Mouse (Mus musculus): ENCODE results near the gene Med25. TPM values are rescaled to one million over a fixed set of nuclear protein-coding genes. Genes with fewer than 3 reads are reported as not detected.

Gene Med25
- polyA plus RNA-seq, 1 experiment from 2014 or later, result 164 TPM

DNA sequence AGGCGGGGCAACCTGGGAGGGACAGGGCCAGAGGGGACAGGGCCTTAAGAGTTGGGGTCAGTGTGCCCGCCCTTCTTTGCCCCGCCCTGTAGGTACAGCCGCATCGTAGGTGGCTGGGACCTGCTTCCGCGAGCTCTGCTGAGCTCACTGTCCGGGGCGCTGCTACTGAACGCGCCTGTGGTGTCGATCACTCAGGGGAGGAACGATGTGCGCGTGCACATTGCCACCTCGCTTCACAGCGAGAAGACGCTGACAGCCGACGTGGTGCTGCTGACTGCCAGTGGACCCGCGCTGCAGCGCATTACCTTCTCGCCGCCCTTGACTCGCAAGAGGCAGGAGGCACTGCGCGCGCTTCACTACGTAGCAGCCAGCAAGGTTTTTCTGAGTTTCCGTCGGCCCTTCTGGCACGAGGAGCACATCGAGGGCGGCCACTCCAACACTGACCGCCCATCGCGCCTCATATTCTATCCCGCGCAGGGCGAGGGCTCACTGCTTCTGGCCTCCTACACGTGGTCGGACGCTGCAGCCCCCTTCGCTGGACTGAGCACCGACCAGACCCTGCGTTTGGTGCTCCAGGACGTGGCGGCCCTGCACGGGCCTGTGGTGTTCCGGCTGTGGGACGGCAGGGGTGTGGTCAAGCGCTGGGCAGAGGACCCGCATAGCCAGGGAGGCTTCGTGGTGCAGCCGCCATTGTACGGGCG lies 52.9 kb downstream of the Med25 start:
- peak overlapping the region; percentile 49 for H3K4me2 ChIP-seq (replicated peaks)
- peaks cover 13% of the 10 kb centered on the region for H3K4me1 ChIP-seq
- ATAC-seq (replicated peaks), result peak; percentile 67
- H3K27me3 ChIP-seq, result peaks cover 24% of the 10 kb centered on the region
- H3K9ac ChIP-seq (replicated peaks), result peak overlapping the region; percentile 38
- 1% methylated on average over 58 of the region's 58 CpGs for WGBS
- no peaks in the 10 kb centered on the region for H3K9me3 ChIP-seq
- no peak overlapping the region for H3K27ac ChIP-seq (replicated peaks)
- H3K4me3 ChIP-seq, result peak overlapping the region; percentile 34
- peaks cover 39% of the 10 kb centered on the region for H3K36me3 ChIP-seq

- Histone ChIP-seq H3K4me1 (peaks cover 13% of the 10 kb centered on the region), H3K4me2 (replicated peaks) (peak overlapping the region; percentile 49), H3K27ac (replicated peaks) (no peak overlapping the region), H3K36me3 (peaks cover 33% of the 10 kb centered on the region), H3K9me3 (no peaks in the 10 kb centered on the region), H3K4me3 (peak overlapping the region; percentile 34), H3K27me3 (peaks cover 24% of the 10 kb centered on the region), H3K9ac (replicated peaks) (peak overlapping the region; percentile 38)
- ATAC-seq (replicated peaks), result no peak
- 28% methylated on average over 11 of the region's 11 CpGs for WGBS
These were observed 53.4 kb downstream of the Med25 start for GRCm38 (mm10) chr7:44839171-44839490.

DNA sequence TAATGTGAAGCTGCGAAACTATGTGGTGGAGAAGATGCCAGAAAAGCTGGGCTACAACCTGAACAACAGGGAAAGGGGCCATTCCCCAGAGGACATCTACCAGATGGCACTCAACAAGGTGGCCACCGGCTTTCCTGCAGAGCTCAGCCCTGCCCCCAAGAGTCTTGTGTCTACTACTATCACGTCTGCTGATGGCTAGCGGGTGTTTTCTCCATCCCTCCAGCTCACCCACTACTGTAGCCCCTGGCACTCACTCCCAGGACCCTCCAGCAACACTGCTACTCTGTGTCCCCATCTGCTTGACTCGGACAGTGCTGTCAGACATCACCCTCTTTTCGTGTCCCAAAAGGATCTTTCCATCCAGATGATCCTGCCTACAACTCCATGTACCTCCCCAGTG lies 54.4 kb downstream of the Med25 start:
- Histone ChIP-seq H3K4me1 (peaks cover 13% of the 10 kb centered on the region), H3K27ac (replicated peaks) (no peak overlapping the region), H3K4me3 (no peak overlapping the region), H3K4me2 (replicated peaks) (no peak overlapping the region), H3K9ac (replicated peaks) (no peak overlapping the region), H3K9me3 (no peaks in the 10 kb centered on the region), H3K36me3 (peaks cover 23% of the 10 kb centered on the region), H3K27me3 (peaks cover 24% of the 10 kb centered on the region)
- ATAC-seq (replicated peaks), result no peak
- WGBS, result 84% methylated on average over 6 of the region's 6 CpGs

- peaks cover 13% of the 10 kb centered on the region for H3K4me1 ChIP-seq
- H3K4me3 ChIP-seq, result no peak overlapping the region
- no peak for ATAC-seq (replicated peaks)
- peaks cover 24% of the 10 kb centered on the region for H3K27me3 ChIP-seq
- H3K36me3 ChIP-seq, result peaks cover 15% of the 10 kb centered on the region
- H3K4me2 ChIP-seq (replicated peaks), result no peak overlapping the region
- 86% methylated on average over 9 of the region's 9 CpGs for WGBS
- H3K9me3 ChIP-seq, result no peaks in the 10 kb centered on the region
- H3K27ac ChIP-seq (replicated peaks), result no peak overlapping the region
- no peak overlapping the region for H3K9ac ChIP-seq (replicated peaks)
These were observed 56.0 kb downstream of the Med25 start for GRCm38 (mm10) chr7:44836423-44837053.

DNA sequence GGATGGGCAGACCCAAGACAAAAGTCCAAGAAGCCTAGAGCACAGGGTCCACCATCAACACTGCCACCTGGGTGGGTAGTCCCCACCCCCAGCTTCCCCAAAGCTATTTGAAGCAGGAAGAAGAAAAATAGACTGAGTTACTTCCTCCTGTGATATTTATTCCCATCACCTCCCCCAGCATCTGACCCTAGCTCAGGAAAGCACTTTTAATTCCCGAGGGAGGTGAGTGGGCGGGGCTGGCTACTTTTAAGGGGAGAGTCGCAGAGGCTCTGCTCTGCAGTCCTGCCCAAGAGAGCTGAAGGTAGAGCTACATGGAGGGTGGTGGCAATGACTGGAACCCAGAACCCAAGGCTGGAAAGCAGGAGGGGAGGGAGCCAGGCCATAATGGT lies 56.5 kb downstream of the Med25 start:
- peaks cover 13% of the 10 kb centered on the region for H3K4me1 ChIP-seq
- H3K4me2 ChIP-seq (replicated peaks), result no peak overlapping the region
- 51% methylated on average over 3 of the region's 3 CpGs for WGBS
- peaks cover 19% of the 10 kb centered on the region for H3K36me3 ChIP-seq
- H3K9ac ChIP-seq (replicated peaks), result no peak overlapping the region
- ATAC-seq (replicated peaks), result no peak
- H3K27ac ChIP-seq (replicated peaks), result no peak overlapping the region
- peaks cover 24% of the 10 kb centered on the region for H3K27me3 ChIP-seq
- H3K9me3 ChIP-seq, result no peaks in the 10 kb centered on the region
- no peak overlapping the region for H3K4me3 ChIP-seq

DNA sequence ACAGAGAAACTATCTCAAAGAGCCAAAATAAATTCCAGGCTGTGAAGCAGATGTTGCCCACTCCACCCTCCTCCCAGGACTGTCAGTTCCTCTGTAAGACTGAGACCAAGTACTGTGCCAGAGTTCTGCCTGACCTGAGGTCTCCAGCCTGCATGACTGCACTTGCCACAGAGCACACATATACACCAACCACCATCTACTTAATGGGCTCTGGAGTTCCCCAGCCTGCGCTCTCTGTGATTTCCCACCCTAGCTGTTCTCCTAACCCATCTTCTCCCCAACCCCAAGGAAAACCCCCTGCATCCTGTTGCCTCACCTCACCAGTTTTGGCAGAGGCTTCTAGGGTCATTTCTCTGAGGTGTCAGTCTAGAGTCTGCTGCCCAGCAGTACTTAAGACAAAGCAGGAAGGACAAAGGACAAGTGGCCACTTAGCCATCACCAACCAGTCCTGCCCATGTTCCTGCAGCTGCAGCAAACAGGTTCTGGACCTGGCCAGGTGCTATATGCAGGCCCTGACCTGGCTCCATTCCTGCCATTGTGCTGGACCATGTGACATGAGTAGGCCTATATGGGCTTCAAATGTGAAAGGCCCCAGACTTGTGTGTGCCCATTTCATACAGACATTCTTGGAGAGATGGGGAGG lies 57.0 kb downstream of the Med25 start:
- H3K9me3 ChIP-seq, result no peaks in the 10 kb centered on the region
- no peak overlapping the region for H3K27ac ChIP-seq (replicated peaks)
- no peak for ATAC-seq (replicated peaks)
- H3K4me3 ChIP-seq, result no peak overlapping the region
- peaks cover 20% of the 10 kb centered on the region for H3K36me3 ChIP-seq
- H3K27me3 ChIP-seq, result peaks cover 20% of the 10 kb centered on the region
- H3K9ac ChIP-seq (replicated peaks), result no peak overlapping the region
- WGBS, result 90% methylated on average over 1 of the region's 1 CpGs
- peaks cover 13% of the 10 kb centered on the region for H3K4me1 ChIP-seq
- no peak overlapping the region for H3K4me2 ChIP-seq (replicated peaks)

DNA sequence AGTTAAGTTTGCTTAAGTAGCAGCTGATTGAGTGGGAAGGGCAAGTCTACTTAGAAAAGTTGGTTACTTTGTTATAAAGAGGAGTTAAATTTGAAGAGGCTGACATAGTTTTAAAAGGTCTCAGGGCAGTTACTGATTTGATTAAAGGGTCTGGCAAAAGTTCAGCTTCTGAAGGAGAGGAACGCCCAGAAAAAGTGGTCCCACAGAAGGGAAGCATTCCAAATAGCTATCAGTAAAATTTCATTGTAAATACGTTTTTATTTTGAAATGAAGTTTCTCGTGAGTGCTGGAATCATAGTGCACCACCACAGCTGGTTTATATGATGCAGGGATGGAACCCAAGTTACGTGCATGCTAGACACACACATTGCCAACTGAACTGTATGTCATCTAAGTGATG lies 59.7 kb downstream of the Med25 start:
- Histone ChIP-seq H3K4me1 (no peaks in the 10 kb centered on the region), H3K9me3 (no peaks in the 10 kb centered on the region), H3K9ac (replicated peaks) (no peak overlapping the region), H3K4me3 (no peak overlapping the region), H3K27me3 (no peaks in the 10 kb centered on the region), H3K36me3 (peaks cover 41% of the 10 kb centered on the region), H3K4me2 (replicated peaks) (no peak overlapping the region), H3K27ac (replicated peaks) (no peak overlapping the region)
- no peak for ATAC-seq (replicated peaks)
- WGBS, result 76% methylated on average over 4 of the region's 4 CpGs

GRCm38 (mm10) chr7:44828706-44829105 lies 63.8 kb downstream of the Med25 start:
- 94% methylated on average over 5 of the region's 5 CpGs for WGBS

DNA sequence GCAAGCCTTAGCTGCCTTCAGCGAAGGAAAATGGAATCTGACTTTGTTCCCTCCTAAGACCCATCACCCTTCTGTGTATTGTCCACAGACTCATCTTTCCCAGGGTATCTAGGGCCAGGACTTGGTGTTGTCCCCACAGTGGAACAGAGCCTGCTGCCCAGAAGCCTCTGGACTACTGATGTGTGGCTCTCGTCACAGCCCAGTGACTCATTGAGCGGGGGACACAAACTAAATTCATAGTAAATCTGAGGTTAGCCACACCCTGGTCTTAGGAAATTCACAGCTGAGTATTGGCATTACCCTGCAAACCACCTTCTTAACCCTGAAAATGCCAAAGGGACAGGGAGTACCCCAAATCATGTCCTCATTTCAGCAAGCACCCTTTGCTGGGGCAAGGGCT lies 65.7 kb downstream of the Med25 start:
- WGBS, result 84% methylated on average over 3 of the region's 3 CpGs
- H3K9me3 ChIP-seq, result no peaks in the 10 kb centered on the region
- no peak overlapping the region for H3K27ac ChIP-seq (replicated peaks)
- ATAC-seq (replicated peaks), result no peak
- H3K27me3 ChIP-seq, result no peaks in the 10 kb centered on the region
- no peak overlapping the region for H3K4me3 ChIP-seq
- no peak overlapping the region for H3K9ac ChIP-seq (replicated peaks)
- peaks cover 36% of the 10 kb centered on the region for H3K36me3 ChIP-seq
- peaks cover 23% of the 10 kb centered on the region for H3K4me1 ChIP-seq
- H3K4me2 ChIP-seq (replicated peaks), result no peak overlapping the region

More at GRCm38 (mm10) chr7:44828706-44829105, 63.8 kb downstream of the Med25 start:
- H3K4me1 ChIP-seq, result peaks cover 11% of the 10 kb centered on the region
- no peak overlapping the region for H3K4me3 ChIP-seq
- no peak overlapping the region for H3K4me2 ChIP-seq (replicated peaks)
- no peaks in the 10 kb centered on the region for H3K27me3 ChIP-seq
- H3K36me3 ChIP-seq, result peaks cover 41% of the 10 kb centered on the region
- H3K9me3 ChIP-seq, result no peaks in the 10 kb centered on the region
- H3K27ac ChIP-seq (replicated peaks), result no peak overlapping the region
- H3K9ac ChIP-seq (replicated peaks), result no peak overlapping the region
- no peak for ATAC-seq (replicated peaks)

MicroRNAs encoded within 50 kb of the gene (microRNA counts, 519-probe panel; counts per million panel counts)
- microRNA mmu-miR-707, result not detected

Small RNAs within 50 kb of the gene (microRNA-seq; reads per million reads assigned to microRNA genes)
- not detected for gene Mir707

Other genes with a start within 250 kb of the Med25 start
- gene Myh14, start 221.9 kb downstream of the Med25 start, polyA plus RNA-seq (2015; fragmentation: Nextera tagmentation; extraction: Ambion mirVana), result 1.3 and 1.5 TPM in 2 replicates
- gene Izumo2, start 184.0 kb downstream of the Med25 start, polyA plus RNA-seq (2015; fragmentation: Nextera tagmentation; extraction: Ambion mirVana), result not detected in 2 replicates
- gene Vrk3, start 144.3 kb downstream of the Med25 start, polyA plus RNA-seq (2015; fragmentation: Nextera tagmentation; extraction: Ambion mirVana), result 36.2 and 37.2 TPM in 2 replicates
- gene Zfp473, start 141.7 kb downstream of the Med25 start, polyA plus RNA-seq (2015; fragmentation: Nextera tagmentation; extraction: Ambion mirVana), result 1.1 and 1.2 TPM in 2 replicates
- 52.3 and 56.0 TPM in 2 replicates for gene Nup62, start 76.6 kb downstream of the Med25 start, polyA plus RNA-seq (2015; fragmentation: Nextera tagmentation; extraction: Ambion mirVana)
- gene Il4i1, start 76.3 kb downstream of the Med25 start, polyA plus RNA-seq (2015; fragmentation: Nextera tagmentation; extraction: Ambion mirVana), result 1.8 and 2.3 TPM in 2 replicates
- gene Atf5, start 76.1 kb downstream of the Med25 start, polyA plus RNA-seq (2015; fragmentation: Nextera tagmentation; extraction: Ambion mirVana), result 4.6 and 5.0 TPM in 2 replicates
- 118 and 120 TPM in 2 replicates for gene Akt1s1, start 43.7 kb downstream of the Med25 start, polyA plus RNA-seq (2015; fragmentation: Nextera tagmentation; extraction: Ambion mirVana)
- 119 and 120 TPM in 2 replicates for gene Tbc1d17, start 43.6 kb downstream of the Med25 start, polyA plus RNA-seq (2015; fragmentation: Nextera tagmentation; extraction: Ambion mirVana)
- gene Pnkp, start 35.6 kb downstream of the Med25 start, polyA plus RNA-seq (2015; fragmentation: Nextera tagmentation; extraction: Ambion mirVana), result 32.1 and 35.3 TPM in 2 replicates
- 583 and 618 TPM in 2 replicates for gene Ptov1, start 22.9 kb downstream of the Med25 start, polyA plus RNA-seq (2015; fragmentation: Nextera tagmentation; extraction: Ambion mirVana)
- 20.6 and 22.1 TPM in 2 replicates for gene Fuz, start 3.4 kb upstream of the Med25 start, polyA plus RNA-seq (2015; fragmentation: Nextera tagmentation; extraction: Ambion mirVana)
- 105 and 107 TPM in 2 replicates for gene Ap2a1, start 36.8 kb upstream of the Med25 start, polyA plus RNA-seq (2015; fragmentation: Nextera tagmentation; extraction: Ambion mirVana)
- not detected in 2 replicates for gene Tsks, start 50.5 kb upstream of the Med25 start, polyA plus RNA-seq (2015; fragmentation: Nextera tagmentation; extraction: Ambion mirVana)
- 48.2 and 51.6 TPM in 2 replicates for gene Cpt1c, start 82.1 kb upstream of the Med25 start, polyA plus RNA-seq (2015; fragmentation: Nextera tagmentation; extraction: Ambion mirVana)
- gene Prmt1, start 93.9 kb upstream of the Med25 start, polyA plus RNA-seq (2015; fragmentation: Nextera tagmentation; extraction: Ambion mirVana), result 703 and 728 TPM in 2 replicates
- gene Irf3, start 104.9 kb upstream of the Med25 start, polyA plus RNA-seq (2015; fragmentation: Nextera tagmentation; extraction: Ambion mirVana), result 62.6 and 66.6 TPM in 2 replicates
- 19.2 and 21.8 TPM in 2 replicates for gene Bcl2l12, start 106.0 kb upstream of the Med25 start, polyA plus RNA-seq (2015; fragmentation: Nextera tagmentation; extraction: Ambion mirVana)
- 42.8 and 47.1 TPM in 2 replicates for gene Scaf1, start 123.7 kb upstream of the Med25 start, polyA plus RNA-seq (2015; fragmentation: Nextera tagmentation; extraction: Ambion mirVana)
- gene Rras, start 125.2 kb upstream of the Med25 start, polyA plus RNA-seq (2015; fragmentation: Nextera tagmentation; extraction: Ambion mirVana), result 10.4 and 11.5 TPM in 2 replicates
- gene Prr12, start 160.2 kb upstream of the Med25 start, polyA plus RNA-seq (2015; fragmentation: Nextera tagmentation; extraction: Ambion mirVana), result 16.0 and 16.1 TPM in 2 replicates
- gene Nosip, start 169.7 kb upstream of the Med25 start, polyA plus RNA-seq (2015; fragmentation: Nextera tagmentation; extraction: Ambion mirVana), result 62.4 and 63.9 TPM in 2 replicates
- 12.6 and 15.3 TPM in 2 replicates for gene Prrg2, start 170.0 kb upstream of the Med25 start, polyA plus RNA-seq (2015; fragmentation: Nextera tagmentation; extraction: Ambion mirVana)
- gene Rcn3, start 199.5 kb upstream of the Med25 start, polyA plus RNA-seq (2015; fragmentation: Nextera tagmentation; extraction: Ambion mirVana), result 49.6 and 54.4 TPM in 2 replicates
- gene Fcgrt, start 211.1 kb upstream of the Med25 start, polyA plus RNA-seq (2015; fragmentation: Nextera tagmentation; extraction: Ambion mirVana), result 16.6 and 17.8 TPM in 2 replicates
- gene Rps11, start 231.7 kb upstream of the Med25 start, polyA plus RNA-seq (2015; fragmentation: Nextera tagmentation; extraction: Ambion mirVana), result 982 and 1,055 TPM in 2 replicates
- 890 and 969 TPM in 2 replicates for gene Rpl13a, start 236.0 kb upstream of the Med25 start, polyA plus RNA-seq (2015; fragmentation: Nextera tagmentation; extraction: Ambion mirVana)
- 0.15 TPM in 1 of 2 replicates, not detected in the other for gene Gm45713, start 243.5 kb upstream of the Med25 start, polyA plus RNA-seq (2015; fragmentation: Nextera tagmentation; extraction: Ambion mirVana)
- 1.6 and 2.1 TPM in 2 replicates for gene Flt3l, start 243.7 kb upstream of the Med25 start, polyA plus RNA-seq (2015; fragmentation: Nextera tagmentation; extraction: Ambion mirVana)

Data from forebrain, embryonic 15.5 days (tissue).